Mouse (Mus musculus): Measurements from ENCODE around the gene Hid1. TPM values are rescaled to one million over a fixed set of nuclear protein-coding genes. Genes with fewer than 3 reads are reported as not detected.

Gene Hid1
- total RNA-seq, 2 experiments from 2014 or later = 7.2 to 9.0 TPM

DNA sequence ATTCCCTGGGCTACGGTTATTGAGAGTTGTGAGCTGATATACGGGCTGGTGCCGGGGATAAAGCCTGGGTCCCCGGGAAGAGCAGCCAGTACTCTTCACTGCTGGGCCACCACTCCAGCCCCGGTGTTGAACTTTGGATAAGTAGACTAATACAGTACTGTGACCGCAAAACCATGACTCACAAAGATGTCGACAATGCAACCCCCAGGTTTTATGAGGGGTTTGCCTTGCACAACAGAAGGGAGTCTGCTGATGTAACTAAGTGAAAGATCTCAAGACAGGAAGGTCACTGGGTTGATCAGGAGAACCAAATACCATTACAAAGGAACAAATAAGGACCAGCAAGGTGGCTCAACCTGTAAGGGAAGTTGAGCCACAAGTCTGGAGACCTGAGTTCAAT lies 9.2 kb upstream of the Hid1 start:
- no peak for DNase-seq (ENCODE audit: low spot score in 2 of 2)

DNA sequence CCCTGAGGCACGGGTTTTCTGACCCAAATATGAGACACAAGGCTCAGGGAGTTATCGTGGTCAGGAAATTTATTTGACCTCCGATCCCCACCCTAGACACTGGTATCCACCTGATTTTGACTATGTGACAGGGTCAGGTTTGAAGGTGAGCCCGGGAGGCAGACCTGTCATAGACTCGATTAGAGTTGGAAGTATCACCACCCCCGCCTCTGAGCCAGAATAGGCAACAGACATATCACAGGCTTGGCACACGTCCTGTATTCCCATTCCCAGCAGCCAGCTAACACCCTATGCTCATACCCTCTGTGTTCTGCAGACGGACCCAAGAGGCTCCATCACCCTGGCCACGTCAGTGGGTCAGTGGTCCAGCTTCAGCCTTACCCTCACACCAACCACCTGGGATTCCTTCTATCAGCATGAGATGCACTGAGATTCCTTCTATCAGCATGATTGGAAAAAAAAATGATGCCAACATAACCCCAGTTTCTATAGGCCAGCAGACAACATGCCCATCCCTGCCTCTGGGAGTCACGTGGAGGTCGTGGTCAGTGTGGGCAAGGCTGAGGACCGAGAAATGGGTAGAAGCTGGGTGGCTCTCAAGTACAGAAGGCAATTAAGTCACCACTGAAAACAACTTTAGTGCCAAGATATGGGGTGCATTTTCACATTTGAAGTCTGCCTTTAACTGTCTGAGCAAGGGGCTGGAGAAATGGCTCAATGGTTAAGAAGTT lies 7.3 kb upstream of the Hid1 start:
- DNase-seq (ENCODE audit: low spot score in 2 of 2) = no peak

DNA sequence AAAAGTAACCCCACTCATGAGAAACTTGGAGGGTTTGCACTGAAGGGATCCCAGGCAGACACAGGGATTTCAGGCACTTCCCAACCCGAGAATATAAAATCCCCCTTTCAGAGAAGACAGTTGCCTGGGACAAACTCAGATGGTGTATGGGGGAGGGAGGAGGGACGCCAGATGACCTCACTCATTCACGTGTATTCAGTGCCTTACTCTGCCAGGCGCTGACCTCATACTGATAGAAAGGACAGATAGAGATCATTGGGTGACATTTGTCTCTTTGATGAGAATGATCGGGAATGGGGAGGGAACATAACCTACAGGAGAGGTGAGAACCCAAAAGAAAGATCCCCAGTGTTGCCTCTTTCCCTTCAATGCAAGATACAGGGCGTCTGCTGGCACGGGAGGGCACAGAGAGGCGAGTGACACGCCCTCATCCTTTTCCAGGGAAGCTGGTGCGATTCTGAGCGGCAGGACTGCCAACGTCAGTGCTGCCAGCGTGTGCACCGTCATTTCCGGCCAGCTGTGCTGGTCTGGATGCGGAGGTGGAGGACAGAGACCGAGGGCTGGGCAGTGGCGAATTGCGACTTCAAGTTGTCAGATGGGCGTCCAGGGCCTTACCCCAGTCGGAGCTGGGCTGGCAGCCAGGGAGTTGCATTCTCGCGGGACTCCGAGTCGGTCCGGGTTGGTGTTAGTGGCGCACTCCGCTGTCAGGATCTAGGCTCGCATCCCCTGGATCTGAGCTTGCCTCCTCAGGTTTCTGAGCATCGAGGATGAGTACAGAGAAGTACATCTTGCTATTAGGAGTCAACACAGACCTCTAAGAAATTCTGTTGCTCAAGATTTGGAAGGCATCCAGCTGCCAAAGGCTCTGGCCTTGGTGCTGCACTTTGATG lies 6.5 kb upstream of the Hid1 start:
- DNase-seq (ENCODE audit: low spot score in 2 of 2) = peak in 1 of 2 experiments; percentile 75

DNA sequence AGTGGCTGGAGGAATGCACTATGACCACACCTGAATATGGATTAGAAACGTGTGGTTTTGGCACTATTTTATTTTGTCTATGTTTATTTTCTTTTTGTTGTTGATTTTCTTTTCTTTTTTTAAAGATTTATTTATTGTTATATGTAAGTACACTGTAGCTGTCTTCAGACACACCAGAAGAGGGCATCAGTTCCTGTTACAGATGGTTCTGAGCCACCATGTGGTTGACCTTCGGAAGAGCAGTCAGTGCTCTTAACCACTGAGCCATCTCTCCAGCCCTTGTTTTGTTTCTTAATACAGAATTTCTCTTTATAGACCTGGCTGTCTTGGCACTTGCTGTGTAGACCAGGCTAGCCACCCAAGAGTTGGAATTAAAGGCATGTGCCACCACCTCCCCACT lies 5.2 kb upstream of the Hid1 start:
- DNase-seq (ENCODE audit: low spot score in 2 of 2) = no peak

DNA sequence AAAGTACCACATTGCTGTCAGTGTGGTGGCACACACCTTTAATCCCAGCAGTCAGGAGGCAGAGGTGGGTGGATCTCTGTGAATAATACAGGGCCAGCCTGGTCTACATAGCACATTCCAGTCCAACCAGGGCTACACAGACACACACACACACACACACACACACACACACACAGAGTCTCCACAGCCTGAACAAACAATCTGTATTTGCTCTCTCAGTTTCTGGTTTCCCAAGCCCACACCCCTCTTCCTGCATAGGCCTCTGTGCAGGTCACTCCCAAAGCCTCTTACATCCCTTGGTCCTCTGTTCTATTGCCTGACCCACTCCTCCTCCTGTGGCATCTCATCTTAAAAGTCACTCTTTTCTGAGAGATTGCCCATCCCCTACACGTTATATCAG lies 4.5 kb upstream of the Hid1 start:
- DNase-seq (ENCODE audit: low spot score in 2 of 2) = no peak

DNA sequence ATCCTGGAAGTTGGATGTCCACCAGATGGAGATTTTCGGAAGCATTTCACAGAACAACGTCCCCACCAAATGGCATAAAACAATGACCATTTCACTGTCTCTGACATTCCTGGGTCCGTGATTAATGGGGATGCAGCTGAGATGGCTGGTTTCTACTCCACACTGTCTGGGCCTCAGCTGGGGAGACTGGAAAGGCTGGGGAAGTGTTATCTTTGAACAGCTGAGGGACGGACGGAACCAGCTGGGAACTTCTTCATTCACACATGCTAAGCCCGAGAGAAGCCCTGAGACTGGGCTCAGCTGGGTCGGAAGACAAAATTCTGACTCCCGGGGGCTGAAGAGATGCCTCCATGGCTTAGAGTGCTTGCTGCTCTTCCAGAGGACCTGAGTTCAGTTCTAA lies 3.8 kb upstream of the Hid1 start:
- no peak for DNase-seq (ENCODE audit: low spot score in 2 of 2)

DNA sequence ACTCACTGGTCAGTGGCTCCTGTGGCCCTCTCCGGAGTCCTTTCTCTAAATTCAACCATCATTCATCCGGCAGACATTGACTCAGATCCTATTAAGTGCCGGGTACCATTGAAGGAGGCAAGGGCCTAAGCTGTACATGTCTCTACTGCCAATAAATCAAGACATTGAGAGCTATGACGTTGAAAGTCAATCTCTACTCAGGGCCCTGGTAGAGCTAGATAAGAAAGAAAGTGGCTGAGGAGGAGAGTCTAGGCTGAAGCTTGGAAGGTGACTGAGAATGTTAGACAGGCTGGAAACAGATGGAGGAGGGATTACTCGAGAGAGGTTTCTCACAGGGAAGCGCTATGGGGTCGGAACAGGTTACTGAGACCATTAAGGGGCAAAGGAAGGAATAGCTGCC lies 2.8 kb upstream of the Hid1 start:
- no peak for DNase-seq (ENCODE audit: low spot score in 2 of 2)

DNA sequence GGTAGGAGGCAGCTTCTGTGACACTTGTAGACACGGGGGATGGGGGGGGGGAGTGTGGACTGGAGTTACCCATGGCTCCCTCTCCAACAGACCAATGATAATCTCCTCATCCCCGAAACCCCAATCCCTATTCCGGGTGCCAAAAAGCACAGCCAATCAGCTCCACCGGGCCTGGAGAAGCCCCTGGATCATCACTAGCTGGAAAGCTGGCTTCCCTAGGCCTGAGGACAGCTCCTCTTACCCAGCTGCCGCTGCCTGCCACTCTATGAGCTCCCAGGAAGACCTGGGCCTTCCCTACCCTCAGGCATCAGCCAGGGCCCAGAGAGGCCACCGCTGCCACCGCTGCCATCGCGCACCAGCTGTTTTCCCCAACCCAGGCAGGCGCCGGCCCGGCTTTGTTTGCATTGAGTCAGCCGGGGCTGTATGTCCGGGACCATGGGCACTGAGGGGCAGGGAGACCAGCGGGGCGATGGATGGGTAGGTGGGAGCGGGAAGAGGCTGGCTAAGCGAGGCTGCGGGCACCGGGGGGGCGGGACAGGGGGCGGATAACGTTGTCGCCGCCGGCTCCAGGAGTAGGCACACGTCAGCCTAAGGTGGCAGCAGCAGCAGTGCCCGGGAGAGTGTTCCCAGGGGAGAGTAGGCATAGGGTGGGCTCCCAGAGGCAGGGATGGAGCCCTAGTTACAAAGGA lies 706 bp downstream of the Hid1 start:
- no peak for DNase-seq (ENCODE audit: low spot score in 2 of 2)

DNA sequence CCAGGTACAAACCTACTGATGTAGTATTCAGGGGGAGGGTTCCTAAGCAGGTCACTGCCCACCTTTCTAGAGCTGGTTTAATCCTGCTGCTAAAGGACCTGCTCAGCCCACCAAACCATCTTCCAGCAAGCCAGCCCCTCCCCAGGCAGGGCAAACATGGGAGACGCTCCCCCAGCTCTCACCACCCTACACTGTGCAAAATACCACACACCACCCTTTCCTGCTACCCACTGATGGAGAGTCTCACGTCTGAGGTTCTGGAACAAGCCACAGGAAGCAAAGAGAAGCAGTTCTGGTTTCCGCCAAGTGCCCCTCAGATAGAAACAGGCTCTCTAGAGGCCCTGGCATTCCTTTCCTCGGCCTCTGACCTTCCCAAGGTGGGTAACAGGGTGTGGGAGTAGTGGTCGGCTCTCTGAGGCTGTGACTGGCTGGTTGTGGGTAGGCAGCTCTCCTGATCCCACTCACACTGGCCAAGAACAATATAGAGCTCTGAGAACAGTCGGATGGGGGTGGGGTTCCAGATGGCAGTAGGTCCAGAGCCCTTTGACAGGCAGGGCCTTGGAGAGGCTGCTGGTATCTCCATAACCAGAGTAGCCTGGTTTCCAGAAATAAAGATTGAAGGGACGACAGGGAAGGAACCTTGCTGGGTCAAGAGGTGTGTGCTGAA lies 1.4 kb downstream of the Hid1 start:
- no peak for DNase-seq (ENCODE audit: low spot score in 2 of 2)

DNA sequence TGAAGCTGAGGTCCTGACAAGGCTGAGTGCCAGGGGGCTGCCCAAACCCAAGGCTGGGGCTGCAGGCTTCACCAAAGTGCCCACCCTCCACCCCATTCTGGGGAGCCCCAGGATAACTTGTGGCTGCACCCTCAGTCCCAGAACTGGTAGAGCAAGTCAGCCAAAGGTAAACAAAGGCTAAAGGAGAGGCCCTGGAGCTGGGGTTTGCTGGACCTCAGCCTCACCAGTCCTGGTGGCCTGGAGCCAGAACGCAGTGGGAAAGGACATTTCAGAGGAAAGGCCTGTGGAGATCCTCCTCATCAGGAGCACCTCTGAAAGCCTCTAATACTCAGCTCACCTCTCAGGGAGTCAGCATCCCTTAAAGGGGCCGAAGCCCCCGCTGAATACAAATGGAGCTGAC lies 3.4 kb downstream of the Hid1 start:
- DNase-seq (ENCODE audit: low spot score in 2 of 2) = no peak

DNA sequence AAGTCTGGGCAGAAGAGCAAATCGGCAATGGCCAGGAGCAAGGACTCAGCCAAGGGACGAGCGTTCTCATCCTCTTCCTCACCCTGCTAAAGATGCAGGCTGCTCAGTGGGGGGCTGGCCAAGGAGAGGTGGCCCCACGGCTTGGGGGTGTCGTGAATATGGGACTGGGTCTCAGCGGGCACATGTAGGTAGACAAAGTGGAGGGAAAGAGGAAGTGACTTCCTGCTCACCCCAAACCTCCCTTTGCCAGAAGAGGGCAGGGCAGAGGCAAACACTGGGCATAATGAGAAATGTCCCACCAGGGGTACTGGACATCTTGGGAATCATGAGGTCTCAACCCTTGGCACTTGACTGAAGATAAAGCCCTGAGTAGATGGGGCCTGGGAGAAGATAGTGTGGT lies 7.8 kb downstream of the Hid1 start:
- DNase-seq (ENCODE audit: low spot score in 2 of 2) = no peak

DNA sequence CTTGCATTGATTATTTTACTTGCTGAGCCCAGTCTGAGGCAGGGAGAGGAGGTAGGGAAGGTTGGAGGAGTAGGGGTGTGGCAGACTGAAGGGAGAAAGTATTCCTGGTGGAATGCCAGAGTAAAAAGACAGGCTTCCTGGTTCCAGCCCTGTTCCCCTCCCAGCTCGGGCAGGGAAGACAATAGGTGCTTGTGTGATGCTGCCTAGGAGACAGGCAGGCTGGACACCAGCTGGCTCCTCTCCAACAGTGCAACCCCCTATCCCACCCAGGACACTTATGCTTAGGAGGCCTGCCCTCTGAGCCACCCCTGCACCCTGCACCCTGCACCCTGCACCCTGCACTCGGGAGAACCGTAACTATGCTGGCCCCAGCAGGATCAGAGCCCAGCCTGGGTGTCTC lies 8.3 kb downstream of the Hid1 start:
- DNase-seq (ENCODE audit: low spot score in 2 of 2) = no peak

DNA sequence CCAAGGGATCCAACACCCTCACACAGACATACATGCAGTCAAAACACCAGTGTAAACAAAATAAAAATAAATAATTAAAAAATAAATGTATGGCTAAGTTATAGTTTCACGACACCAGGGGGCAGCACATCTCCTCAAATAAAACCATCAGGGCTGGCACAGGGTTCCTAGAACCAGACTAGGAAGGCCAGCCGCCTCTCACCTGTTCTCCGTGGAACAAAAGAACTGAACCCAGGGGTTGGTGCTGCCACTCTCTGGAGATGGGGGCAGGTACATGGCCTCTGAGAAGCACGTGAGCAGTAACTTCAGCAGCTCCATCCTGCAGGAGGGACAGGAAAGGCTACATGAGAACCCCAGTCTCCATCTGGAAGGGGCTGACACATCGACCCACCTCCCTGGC lies 9.1 kb downstream of the Hid1 start:
- peak in 1 of 2 experiments; percentile 72 for DNase-seq (ENCODE audit: low spot score in 2 of 2)

DNA sequence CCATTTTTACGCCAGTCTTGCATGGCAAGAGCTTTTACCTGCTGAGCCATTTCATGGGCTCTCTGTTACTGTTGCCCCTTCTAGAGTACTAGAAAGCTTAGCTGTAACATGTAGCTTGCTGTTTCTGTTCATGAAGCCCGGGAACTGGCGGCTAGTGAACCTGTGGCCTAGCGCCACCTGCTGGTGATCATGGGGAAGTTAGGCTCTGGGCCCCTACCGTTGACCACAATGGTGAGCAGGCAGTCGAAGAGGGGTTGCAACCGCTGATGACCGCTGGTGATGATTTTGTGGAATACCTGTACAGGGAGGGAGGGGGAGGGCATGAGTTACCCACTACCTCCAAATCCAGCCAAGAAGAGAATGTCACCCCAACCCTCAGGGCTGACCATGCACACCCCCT lies 13.4 kb downstream of the Hid1 start:
- DNase-seq (ENCODE audit: low spot score in 2 of 2) = peak; percentile 51 to 66

DNA sequence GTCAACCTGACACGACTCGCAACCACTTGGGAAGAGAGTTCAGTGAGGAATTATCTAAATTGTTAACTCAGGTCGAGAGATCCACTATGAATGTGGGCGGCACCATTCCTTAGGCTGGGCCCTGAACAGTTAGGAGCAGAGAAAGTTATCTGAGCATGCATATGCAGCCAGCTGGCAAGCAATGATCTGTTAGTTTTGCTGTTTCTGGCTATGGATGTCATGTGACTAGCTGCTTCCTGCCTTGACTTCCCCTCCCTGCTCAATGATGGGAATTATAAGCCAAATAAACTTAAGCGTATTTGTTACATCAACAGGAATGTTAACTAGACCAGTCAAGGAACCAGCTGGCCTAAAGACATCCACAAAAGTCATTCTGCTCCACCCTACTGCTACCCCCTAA lies 14.2 kb downstream of the Hid1 start:
- DNase-seq (ENCODE audit: low spot score in 2 of 2) = no peak

DNA sequence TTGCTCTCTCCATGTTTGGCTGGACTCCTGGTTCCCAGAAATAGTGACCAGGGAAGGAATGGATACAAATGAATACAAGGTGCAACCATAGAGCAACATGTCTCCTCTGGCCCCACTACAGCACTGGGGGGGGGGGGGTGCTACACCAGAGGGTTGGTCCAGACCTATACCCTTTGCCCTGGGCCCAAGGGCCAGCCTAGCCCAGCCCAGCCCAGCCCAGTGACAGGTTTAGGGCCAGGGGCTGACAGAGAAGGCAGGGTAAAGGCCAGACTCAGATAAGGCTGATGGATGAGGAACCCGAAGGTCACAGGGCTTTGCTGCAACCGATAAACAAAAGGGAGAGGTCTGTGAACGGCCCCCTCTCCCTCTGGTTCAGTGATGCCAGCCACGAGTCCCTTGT lies 17.6 kb downstream of the Hid1 start:
- no peak for DNase-seq (ENCODE audit: low spot score in 2 of 2)

DNA sequence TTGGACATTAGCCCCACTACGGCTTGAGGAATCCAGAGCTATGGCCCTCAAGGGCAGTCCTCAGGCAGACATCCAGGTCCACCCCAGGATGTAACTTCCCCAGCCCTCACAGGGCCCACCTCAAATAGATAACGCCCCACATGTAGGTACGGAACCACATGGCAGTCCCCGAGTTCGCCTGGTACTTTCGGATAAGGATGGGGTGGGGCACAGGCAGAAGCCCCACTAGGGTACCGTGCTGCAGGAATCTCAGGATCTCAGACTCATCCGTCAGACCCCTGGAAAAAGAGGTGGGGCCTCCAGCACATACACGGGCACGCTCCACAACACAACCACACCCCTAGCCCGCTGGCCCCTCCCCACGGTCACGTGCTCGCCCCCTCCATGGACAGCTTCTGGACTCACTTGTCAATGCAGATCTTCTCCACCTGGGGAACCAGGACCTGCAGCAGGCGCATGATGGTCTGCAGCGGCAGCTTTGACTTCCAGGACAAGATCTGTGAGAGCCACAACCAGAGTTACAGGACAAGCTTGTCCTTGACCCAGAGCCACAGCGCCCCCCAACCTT lies 18.8 kb downstream of the Hid1 start:
- no peak for DNase-seq (ENCODE audit: low spot score in 2 of 2)

DNA sequence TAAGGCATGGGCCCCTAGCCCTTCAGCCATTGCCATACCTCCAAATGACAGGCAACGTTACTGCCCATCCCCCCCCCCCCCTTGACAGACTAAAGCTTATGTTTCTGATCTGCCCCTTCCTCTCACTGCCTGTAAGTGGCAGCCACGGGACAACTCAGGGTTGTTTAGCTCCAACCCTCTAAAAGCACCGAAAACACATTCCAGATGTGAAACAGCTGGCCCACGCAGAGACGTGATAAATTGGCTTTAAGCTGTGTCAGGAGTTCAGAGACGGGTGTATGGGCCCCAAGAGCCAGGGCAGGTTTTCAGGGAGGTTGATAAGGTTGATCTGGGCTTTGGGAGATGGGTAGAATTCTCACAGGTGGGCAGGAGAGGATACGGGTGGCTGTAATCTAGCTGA lies 22.0 kb downstream of the Hid1 start:
- no peak for DNase-seq (ENCODE audit: low spot score in 2 of 2)

DNA sequence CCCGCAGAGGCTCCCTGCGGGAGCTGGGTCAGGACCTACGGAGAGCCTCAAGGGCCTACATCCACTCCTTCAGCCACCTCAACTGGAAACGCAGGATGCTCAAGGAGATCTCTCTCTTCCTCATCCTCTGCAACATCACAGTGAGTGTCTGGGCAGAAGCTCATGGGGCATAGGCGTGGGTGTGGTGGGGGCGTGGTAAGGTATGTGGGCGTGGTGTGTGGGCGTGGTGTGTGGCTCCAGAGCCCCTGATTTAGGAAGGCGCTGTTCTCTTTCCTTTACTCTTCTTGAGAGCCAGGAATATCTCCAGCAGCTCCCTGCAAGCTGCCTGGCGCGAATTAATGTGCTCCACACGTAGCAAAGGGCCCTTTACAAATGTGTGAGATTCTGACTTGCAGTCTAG lies 22.6 kb downstream of the Hid1 start:
- no peak for DNase-seq (ENCODE audit: low spot score in 2 of 2)

DNA sequence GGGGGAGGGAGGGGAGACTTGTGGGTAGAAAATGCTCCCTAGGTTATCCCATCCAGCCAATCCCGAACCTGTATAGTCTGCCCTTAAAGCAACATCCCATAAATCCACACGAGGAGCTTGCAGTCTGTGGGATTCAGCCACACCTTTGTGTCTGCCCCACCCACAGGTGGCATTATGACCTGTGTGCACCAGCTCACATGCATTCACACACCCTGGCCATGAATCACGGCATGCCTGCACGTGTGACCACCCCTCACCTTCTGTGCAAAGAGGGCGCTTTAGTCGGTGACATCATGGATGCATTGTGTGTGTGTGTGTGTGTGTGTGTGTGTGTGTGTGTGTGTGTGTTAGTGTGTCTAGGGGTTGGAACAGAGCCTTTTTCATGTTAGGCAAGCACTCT lies 25.7 kb downstream of the Hid1 start:
- DNase-seq (ENCODE audit: low spot score in 2 of 2) = no peak

DNA sequence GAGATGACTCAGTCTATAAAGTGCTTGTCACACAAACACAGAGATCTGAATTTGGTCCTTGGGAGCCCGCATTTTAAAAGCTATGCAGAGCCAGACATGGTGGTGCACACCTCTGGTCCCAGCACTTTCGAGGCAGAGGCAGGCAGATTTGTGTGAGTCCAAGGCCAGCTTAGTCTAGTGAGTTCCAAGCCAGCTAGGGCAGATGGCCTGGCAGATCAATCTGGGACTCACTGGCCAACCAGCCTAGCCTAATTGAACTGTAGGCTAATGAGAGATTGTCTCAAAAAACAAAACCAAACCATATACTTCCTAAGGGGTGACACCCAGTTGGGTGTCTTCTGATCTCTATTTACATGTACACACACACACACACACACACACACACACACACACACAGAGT lies 26.3 kb downstream of the Hid1 start:
- no peak for DNase-seq (ENCODE audit: low spot score in 2 of 2)

All from gastrocnemius, postnatal 4 days (tissue).